Mouse (Mus musculus): ENCODE data around the gene Rbms3. TPM values are rescaled to one million over a fixed set of nuclear protein-coding genes. Genes with fewer than 3 reads are reported as not detected.

Rbms3 gene
- total and polyA plus RNA-seq, 2 experiments from 2014 or later = 56.3 to 77.9 TPM

GRCm38 (mm10) chr9:116762395-116763025 is 867.2 kb downstream of the Rbms3 start:
- DNase-seq (ENCODE audit: low spot score) (no peak), ATAC-seq (no peak)
- Histone ChIP-seq H3K36me3 (ENCODE audit: insufficient read depth, low read length) (no peaks in the 10 kb centered on the region), H3K4me2 (ENCODE audit: low read depth, low read length) (no peak overlapping the region), H3K9ac (replicated peaks; ENCODE audit: low read length) (no peak overlapping the region), H3K9me3 (ENCODE audit: low read length) (no peaks in the 10 kb centered on the region), H3K27me3 (ENCODE audit: insufficient read depth, low read length) (no peaks in the 10 kb centered on the region), H3K4me3 (ENCODE audit: low read length) (no peak overlapping the region), H3K4me1 (ENCODE audit: insufficient read depth, low read length) (no peaks in the 10 kb centered on the region), H3K27ac (no peak overlapping the region)
- WGBS = 75% methylated on average over 10 of the region's 10 CpGs
- TF ChIP-seq CTCF (IDR thresholded peaks at IDR 0.05; ENCODE audit: low read depth) = no peak

- DNase-seq (ENCODE audit: low spot score) (no peak), ATAC-seq (no peak)
- Histone ChIP-seq H3K27me3 (ENCODE audit: insufficient read depth, low read length) (no peaks in the 10 kb centered on the region), H3K36me3 (ENCODE audit: insufficient read depth, low read length) (no peaks in the 10 kb centered on the region), H3K4me3 (ENCODE audit: low read length) (no peak overlapping the region), H3K9me3 (ENCODE audit: low read length) (no peaks in the 10 kb centered on the region), H3K4me2 (ENCODE audit: low read depth, low read length) (no peak overlapping the region), H3K27ac (no peak overlapping the region), H3K9ac (replicated peaks; ENCODE audit: low read length) (no peak overlapping the region), H3K4me1 (ENCODE audit: insufficient read depth, low read length) (no peaks in the 10 kb centered on the region)
- no peak for TF ChIP-seq CTCF (IDR thresholded peaks at IDR 0.05; ENCODE audit: low read depth)
- 30% methylated on average over 11 of the region's 11 CpGs for WGBS
Measured at GRCm38 (mm10) chr9:116748857-116749584, 880.7 kb downstream of the Rbms3 start.

GRCm38 (mm10) chr9:116748346-116748745 is 881.4 kb downstream of the Rbms3 start:
- H3K9ac ChIP-seq (replicated peaks; ENCODE audit: low read length) = no peak overlapping the region
- H3K9me3 ChIP-seq (ENCODE audit: low read length) = no peaks in the 10 kb centered on the region
- H3K27me3 ChIP-seq (ENCODE audit: insufficient read depth, low read length) = no peaks in the 10 kb centered on the region
- no peak for TF ChIP-seq CTCF (IDR thresholded peaks at IDR 0.05; ENCODE audit: low read depth)
- no peaks in the 10 kb centered on the region for H3K4me1 ChIP-seq (ENCODE audit: insufficient read depth, low read length)
- DNase-seq (ENCODE audit: low spot score) = no peak
- no peak overlapping the region for H3K4me3 ChIP-seq (ENCODE audit: low read length)
- no peak overlapping the region for H3K4me2 ChIP-seq (ENCODE audit: low read depth, low read length)
- WGBS = 46% methylated on average over 4 of the region's 4 CpGs
- H3K27ac ChIP-seq = no peak overlapping the region
- no peak for ATAC-seq
- no peaks in the 10 kb centered on the region for H3K36me3 ChIP-seq (ENCODE audit: insufficient read depth, low read length)

- Histone ChIP-seq H3K4me1 (ENCODE audit: insufficient read depth, low read length) (no peaks in the 10 kb centered on the region), H3K4me3 (ENCODE audit: low read length) (no peak overlapping the region), H3K27ac (no peak overlapping the region), H3K4me2 (ENCODE audit: low read depth, low read length) (no peak overlapping the region), H3K27me3 (ENCODE audit: insufficient read depth, low read length) (no peaks in the 10 kb centered on the region), H3K9ac (replicated peaks; ENCODE audit: low read length) (no peak overlapping the region), H3K36me3 (ENCODE audit: insufficient read depth, low read length) (no peaks in the 10 kb centered on the region), H3K9me3 (ENCODE audit: low read length) (no peaks in the 10 kb centered on the region)
- no peak for TF ChIP-seq CTCF (IDR thresholded peaks at IDR 0.05; ENCODE audit: low read depth)
- ATAC-seq (no peak), DNase-seq (ENCODE audit: low spot score) (no peak)
- WGBS = 89% methylated on average over 3 of the region's 3 CpGs
Measured at GRCm38 (mm10) chr9:116746871-116747270, 882.8 kb downstream of the Rbms3 start.

GRCm38 (mm10) chr9:116737786-116738185 is 891.9 kb downstream of the Rbms3 start:
- H3K4me1 ChIP-seq (ENCODE audit: insufficient read depth, low read length) = no peaks in the 10 kb centered on the region
- TF ChIP-seq CTCF (IDR thresholded peaks at IDR 0.05; ENCODE audit: low read depth) = peak; percentile 40
- no peaks in the 10 kb centered on the region for H3K9me3 ChIP-seq (ENCODE audit: low read length)
- DNase-seq (ENCODE audit: low spot score) (peak; percentile 16), ATAC-seq (no peak)
- no peak overlapping the region for H3K9ac ChIP-seq (replicated peaks; ENCODE audit: low read length)
- H3K27ac ChIP-seq = no peak overlapping the region
- WGBS = 84% methylated on average over 2 of the region's 2 CpGs
- H3K36me3 ChIP-seq (ENCODE audit: insufficient read depth, low read length) = no peaks in the 10 kb centered on the region
- H3K4me2 ChIP-seq (ENCODE audit: low read depth, low read length) = no peak overlapping the region
- no peak overlapping the region for H3K4me3 ChIP-seq (ENCODE audit: low read length)
- H3K27me3 ChIP-seq (ENCODE audit: insufficient read depth, low read length) = no peaks in the 10 kb centered on the region

- 84% methylated on average over 6 of the region's 6 CpGs for WGBS
Measured at GRCm38 (mm10) chr9:116729172-116729571, 900.5 kb downstream of the Rbms3 start.

GRCm38 (mm10) chr9:116728655-116729054 is 901.1 kb downstream of the Rbms3 start:
- H3K9me3 ChIP-seq (ENCODE audit: low read length) = no peaks in the 10 kb centered on the region
- no peak overlapping the region for H3K27ac ChIP-seq
- no peak overlapping the region for H3K4me3 ChIP-seq (ENCODE audit: low read length)
- DNase-seq (ENCODE audit: low spot score) (no peak), ATAC-seq (no peak)
- no peaks in the 10 kb centered on the region for H3K4me1 ChIP-seq (ENCODE audit: insufficient read depth, low read length)
- no peak overlapping the region for H3K9ac ChIP-seq (replicated peaks; ENCODE audit: low read length)
- no peaks in the 10 kb centered on the region for H3K36me3 ChIP-seq (ENCODE audit: insufficient read depth, low read length)
- H3K4me2 ChIP-seq (ENCODE audit: low read depth, low read length) = no peak overlapping the region
- 78% methylated on average over 7 of the region's 7 CpGs for WGBS
- no peaks in the 10 kb centered on the region for H3K27me3 ChIP-seq (ENCODE audit: insufficient read depth, low read length)
- TF ChIP-seq CTCF (IDR thresholded peaks at IDR 0.05; ENCODE audit: low read depth) = no peak

More at GRCm38 (mm10) chr9:116729172-116729571, 900.5 kb downstream of the Rbms3 start:
- no peak overlapping the region for H3K4me3 ChIP-seq (ENCODE audit: low read length)
- H3K36me3 ChIP-seq (ENCODE audit: insufficient read depth, low read length) = no peaks in the 10 kb centered on the region
- no peak overlapping the region for H3K4me2 ChIP-seq (ENCODE audit: low read depth, low read length)
- no peaks in the 10 kb centered on the region for H3K9me3 ChIP-seq (ENCODE audit: low read length)
- no peak for TF ChIP-seq CTCF (IDR thresholded peaks at IDR 0.05; ENCODE audit: low read depth)
- DNase-seq (ENCODE audit: low spot score) (no peak), ATAC-seq (no peak)
- no peaks in the 10 kb centered on the region for H3K4me1 ChIP-seq (ENCODE audit: insufficient read depth, low read length)
- no peak overlapping the region for H3K9ac ChIP-seq (replicated peaks; ENCODE audit: low read length)
- H3K27me3 ChIP-seq (ENCODE audit: insufficient read depth, low read length) = no peaks in the 10 kb centered on the region
- H3K27ac ChIP-seq = no peak overlapping the region
